Mouse (Mus musculus) R1 (cell line): ENCODE measurements around the gene Agap3.

Source experiments
- DNase-seq: peaks from one replicate; pipeline ENCODE4 v3.0.0-alpha.2; 2018; ENCODE audit warnings: low read depth, low spot score

The Agap3 gene

GRCm38 (mm10) chr5:24428596-24428995, 23.4 kb upstream of the Agap3 start:
- no peak for DNase-seq

- DNase-seq: no peak
These were observed 18.0 kb upstream of the Agap3 start for GRCm38 (mm10) chr5:24433993-24434392.

GRCm38 (mm10) chr5:24441187-24441586, 10.8 kb upstream of the Agap3 start:
- DNase-seq: no peak

GRCm38 (mm10) chr5:24442029-24442428, 9.9 kb upstream of the Agap3 start:
- DNase-seq: no peak

GRCm38 (mm10) chr5:24443204-24443603, 8.8 kb upstream of the Agap3 start:
- no peak for DNase-seq

GRCm38 (mm10) chr5:24443927-24444326, 8.1 kb upstream of the Agap3 start:
- no peak for DNase-seq

GRCm38 (mm10) chr5:24444746-24445427, 7.1 kb upstream of the Agap3 start, which contains the start of gene Fastk:
Fastk (minus strand) TSS chr5:24445287.
- peak; percentile 93 for DNase-seq

- no peak for DNase-seq
These were observed 6.4 kb upstream of the Agap3 start for GRCm38 (mm10) chr5:24445428-24446080.

GRCm38 (mm10) chr5:24446630-24447029, 5.3 kb upstream of the Agap3 start:
- no peak for DNase-seq

GRCm38 (mm10) chr5:24447624-24448298, 4.2 kb upstream of the Agap3 start, which contains the start of gene Tmub1:
Tmub1 (minus strand) TSS chr5:24447854.
- DNase-seq: peak; percentile 96

- DNase-seq: peak; percentile 88
These were observed 530 bp upstream of the Agap3 start for GRCm38 (mm10) chr5:24451264-24452029.

GRCm38 (mm10) chr5:24452691-24453233, 785 bp downstream of the Agap3 start:
- no peak for DNase-seq

GRCm38 (mm10) chr5:24453283-24453984, 1.5 kb downstream of the Agap3 start:
- DNase-seq: no peak

- no peak for DNase-seq
These were observed 2.0 kb downstream of the Agap3 start for GRCm38 (mm10) chr5:24453985-24454303.

GRCm38 (mm10) chr5:24455076-24455475, 3.1 kb downstream of the Agap3 start:
- DNase-seq: peak; percentile 69

GRCm38 (mm10) chr5:24455613-24456012, 3.6 kb downstream of the Agap3 start:
- no peak for DNase-seq

- no peak for DNase-seq
These were observed 14.8 kb downstream of the Agap3 start for GRCm38 (mm10) chr5:24466762-24467161.

- DNase-seq: peak; percentile 84
These were observed 18.6 kb downstream of the Agap3 start for GRCm38 (mm10) chr5:24470600-24470999.

- peak; percentile 81 for DNase-seq
These were observed 21.1 kb downstream of the Agap3 start for GRCm38 (mm10) chr5:24472884-24473619.

GRCm38 (mm10) chr5:24474025-24474722, 22.2 kb downstream of the Agap3 start:
- peak; percentile 58 for DNase-seq
